Mouse (Mus musculus) olfactory bulb, adult 2 months (tissue): ENCODE measurements at regions not wholly inside any gene's neighbourhood (a gene's known extent, or its start where the extent isn't known, plus 50 kb on each side); places are given as distances from the start of the nearest gene placed in this dataset.

Experiments used
- CTCF ChIP-seq: fragments of 200-500 bp; IDR thresholded peaks from 2 replicates; pipeline ENCODE4 v1.5.1; 2012; ENCODE audit warnings: low read depth, mild to moderate bottlenecking, low read length, moderate library complexity; ENCODE audit not compliant: insufficient read depth
- POLR2A ChIP-seq: fragments of 200-500 bp; IDR thresholded peaks from 2 replicates; pipeline ENCODE4 v1.6.1; 2012; ENCODE audit warnings: mild to moderate bottlenecking, low read depth, low read length, moderate library complexity; ENCODE audit not compliant: insufficient read depth

DNA sequence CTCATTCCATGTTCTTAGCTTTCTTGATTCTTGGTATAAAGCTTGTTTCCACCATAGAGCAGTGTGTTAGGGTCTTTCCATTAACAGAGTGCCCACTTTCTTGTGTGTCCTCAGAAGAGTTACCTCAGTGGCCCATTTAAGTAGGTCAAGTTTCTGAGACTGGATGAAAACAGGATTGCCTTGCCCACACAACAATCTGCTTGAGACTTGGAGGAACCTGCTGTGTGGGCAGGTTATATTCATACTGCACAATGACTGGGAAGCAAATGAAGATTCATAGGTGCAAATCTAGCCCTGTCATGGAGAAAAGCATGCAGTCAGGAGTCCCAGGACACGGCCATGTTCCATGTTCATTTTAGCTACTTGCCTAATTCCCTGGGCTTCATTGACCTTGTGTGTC, 1984.1 kb upstream of the Lrrc6 start:
- TF ChIP-seq CTCF (no peak), POLR2A (no peak)
